Mouse (Mus musculus) intestine, postnatal 0 days (tissue): Measurements from ENCODE around the gene Espl1. TPM values are rescaled to one million over a fixed set of nuclear protein-coding genes. Genes with fewer than 3 reads are reported as not detected.

ENCODE experiments used
- ATAC-seq: fragments of 200-750 bp; cut with Nextera tagmentation; 2 replicates; pipeline ENCODE4 v1.8.0; 2017; ENCODE audit warnings: mild to moderate bottlenecking, moderate TSS enrichment, moderate library complexity
- H3K27ac ChIP-seq: fragments of 300-500 bp; sonication (generic); 2 replicates; pipeline ENCODE4 v1.5.1; 2014; ENCODE audit warnings: mild to moderate bottlenecking, low read depth, low read length, moderate library complexity
- H3K27me3 ChIP-seq: fragments of 300-500 bp; sonication (generic); replicated peaks from 2 replicates; pipeline ENCODE4 v1.6.1; 2014; ENCODE audit warnings: low read length, mixed read lengths; ENCODE audit not compliant: control insufficient read depth, insufficient read depth
- H3K36me3 ChIP-seq: fragments of 300-500 bp; sonication (generic); 2 replicates; pipeline ENCODE4 v1.6.1; 2014; ENCODE audit warnings: mild to moderate bottlenecking, moderate library complexity; ENCODE audit not compliant: control insufficient read depth, insufficient read depth
- H3K4me1 ChIP-seq: fragments of 300-500 bp; sonication (generic); replicated peaks from 2 replicates; pipeline ENCODE4 v1.6.1; 2014; ENCODE audit warnings: antibody characterized with exemption, low read length, mixed read lengths; ENCODE audit not compliant: control insufficient read depth, insufficient read depth
- H3K4me2 ChIP-seq: fragments of 300-500 bp; sonication (generic); replicated peaks from 2 replicates; pipeline ENCODE4 v1.6.1; 2014; ENCODE audit warnings: low read depth, mild to moderate bottlenecking, moderate library complexity
- H3K4me3 ChIP-seq: fragments of 300-500 bp; sonication (generic); 2 replicates; pipeline ENCODE4 v1.5.1; 2014; ENCODE audit warnings: low read depth, low read length
- H3K9ac ChIP-seq: fragments of 300-500 bp; sonication (generic); 2 replicates; pipeline ENCODE4 v1.6.1; 2014; ENCODE audit warnings: mild to moderate bottlenecking, low read depth, low read length
- H3K9me3 ChIP-seq: fragments of 300-500 bp; sonication (generic); 2 replicates; pipeline ENCODE4 v1.6.1; 2016; ENCODE audit warnings: mixed run types; ENCODE audit not compliant: control insufficient read depth
- CTCF ChIP-seq: sonication (generic); IDR thresholded peaks from 2 replicates; pipeline ENCODE4 v1.5.1; 2016; ENCODE audit warnings: low read depth, mild to moderate bottlenecking, control low read depth, antibody characterized with exemption, moderate library complexity
- WGBS: fragments of 180-500 bp; shearing (Covaris S2); extraction: QIAGEN DNeasy Blood & Tissue Kit; methylation state at CpG from one replicate; pipeline ENCODE4 v1.1.7; 2014; 5-methylcytosine and 5-hydroxymethylcytosine counted together
- polyA plus RNA-seq: library from polyadenylated mRNA; unstranded; fragments of >200 nt; fragmentation: Nextera tagmentation; extraction: Ambion mirVana; gene quantifications from 2 replicates; pipeline ENCODE4 v1.2.1, GENCODE M21; 2015

Gene Espl1
- polyA plus RNA-seq, 1 experiment from 2014 or later, result 5.4 TPM

GRCm38 (mm10) chr15:102336946-102337345 lies 40.9 kb downstream of the Espl1 start:
- no peak for ATAC-seq
- H3K9me3 ChIP-seq, result no peaks in the 10 kb centered on the region
- no peak for TF ChIP-seq CTCF
- H3K4me1 ChIP-seq, result no peaks in the 10 kb centered on the region
- H3K27me3 ChIP-seq, result no peaks in the 10 kb centered on the region
- WGBS, result 88% methylated on average over 4 of the region's 4 CpGs
- H3K9ac ChIP-seq, result no peak overlapping the region
- no peak overlapping the region for H3K4me2 ChIP-seq
- no peak overlapping the region for H3K27ac ChIP-seq
- peaks cover 50% of the 10 kb centered on the region for H3K36me3 ChIP-seq
- H3K4me3 ChIP-seq, result no peak overlapping the region

- Histone ChIP-seq H3K27me3 (no peaks in the 10 kb centered on the region), H3K36me3 (peaks cover 52% of the 10 kb centered on the region), H3K9me3 (no peaks in the 10 kb centered on the region), H3K4me2 (no peak overlapping the region), H3K9ac (no peak overlapping the region), H3K4me3 (no peak overlapping the region), H3K27ac (no peak overlapping the region), H3K4me1 (no peaks in the 10 kb centered on the region)
- no peak for TF ChIP-seq CTCF
- ATAC-seq, result no peak
- 48% methylated on average over 5 of the region's 5 CpGs for WGBS
Observed at GRCm38 (mm10) chr15:102339612-102340011, 43.5 kb downstream of the Espl1 start.

DNA sequence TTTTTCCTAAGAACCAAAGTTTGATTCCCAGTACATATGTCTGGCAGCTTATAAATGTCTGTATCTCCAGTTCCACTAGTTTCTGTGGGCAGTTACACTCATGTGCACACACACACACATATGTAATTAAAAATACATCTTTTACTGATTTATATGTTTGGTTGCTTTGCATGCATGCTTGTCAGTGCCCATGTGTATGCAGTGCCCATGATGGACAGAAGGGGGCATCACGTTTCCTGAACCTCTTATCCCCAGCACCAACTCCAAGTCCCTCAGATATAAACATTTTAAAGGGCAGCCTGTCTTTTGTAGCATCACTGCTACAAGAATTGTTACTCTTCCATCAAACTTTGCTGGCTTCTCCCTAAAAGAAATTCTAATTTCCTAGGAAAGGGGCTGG lies 45.5 kb downstream of the Espl1 start:
- no peak overlapping the region for H3K9ac ChIP-seq
- H3K36me3 ChIP-seq, result peaks cover 48% of the 10 kb centered on the region
- H3K4me2 ChIP-seq, result no peak overlapping the region
- H3K4me1 ChIP-seq, result no peaks in the 10 kb centered on the region
- no peak for ATAC-seq
- no peaks in the 10 kb centered on the region for H3K27me3 ChIP-seq
- WGBS, result 13% methylated on average over 1 of the region's 1 CpGs
- no peak overlapping the region for H3K4me3 ChIP-seq
- no peaks in the 10 kb centered on the region for H3K9me3 ChIP-seq
- H3K27ac ChIP-seq, result no peak overlapping the region
- peak; percentile 75 for TF ChIP-seq CTCF

DNA sequence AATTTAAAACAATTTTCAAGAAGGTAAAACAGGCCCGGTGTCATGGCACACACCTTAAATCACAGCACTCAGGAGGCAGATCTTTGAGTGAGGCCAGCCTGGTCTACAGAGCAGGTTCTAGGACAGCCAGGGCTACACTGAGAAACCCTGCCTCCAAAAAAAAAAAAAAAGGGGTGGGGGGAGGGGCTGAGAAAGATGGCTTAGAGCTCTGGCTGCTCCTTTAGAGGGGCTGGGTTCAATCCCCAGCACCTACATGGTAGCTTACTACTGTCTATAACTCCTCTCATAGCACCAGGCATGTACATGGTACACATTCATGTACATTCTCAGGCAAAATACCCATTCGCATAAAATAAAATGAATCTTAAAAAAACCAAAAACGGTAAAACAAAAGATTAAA lies 48.4 kb downstream of the Espl1 start:
- TF ChIP-seq CTCF, result no peak
- no peak overlapping the region for H3K9ac ChIP-seq
- ATAC-seq, result no peak
- H3K4me3 ChIP-seq, result no peak overlapping the region
- no peak overlapping the region for H3K27ac ChIP-seq
- H3K4me1 ChIP-seq, result no peaks in the 10 kb centered on the region
- no peaks in the 10 kb centered on the region for H3K27me3 ChIP-seq
- peaks cover 20% of the 10 kb centered on the region; the same call in 1 of the 2 replicates for H3K36me3 ChIP-seq
- no peaks in the 10 kb centered on the region for H3K9me3 ChIP-seq
- WGBS, result 91% methylated on average over 3 of the region's 3 CpGs
- no peak overlapping the region for H3K4me2 ChIP-seq

DNA sequence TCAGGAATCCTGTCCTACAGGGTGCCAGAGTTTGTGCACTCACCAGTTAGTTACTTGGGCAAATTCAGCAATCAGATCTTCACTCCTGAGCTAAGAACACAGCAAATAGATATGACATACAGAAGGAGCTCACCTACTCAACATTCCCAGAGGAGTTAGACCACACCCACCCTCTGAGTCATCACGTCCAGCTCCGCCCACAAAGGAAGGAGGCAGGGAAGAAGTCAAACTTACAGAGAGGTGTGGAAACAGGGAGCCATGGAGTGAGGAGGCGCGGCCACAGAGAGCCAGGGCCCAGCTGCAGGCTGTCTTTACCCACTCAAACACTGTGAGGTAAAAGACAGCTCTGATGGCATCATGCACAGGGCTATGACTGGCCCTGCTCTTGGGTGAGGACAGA lies 50.4 kb downstream of the Espl1 start:
- no peak overlapping the region for H3K4me3 ChIP-seq
- no peak overlapping the region for H3K27ac ChIP-seq
- no peak overlapping the region for H3K4me2 ChIP-seq
- no peak overlapping the region for H3K9ac ChIP-seq
- H3K27me3 ChIP-seq, result no peaks in the 10 kb centered on the region
- peaks cover 16% of the 10 kb centered on the region; the same call in 1 of the 2 replicates for H3K36me3 ChIP-seq
- WGBS, result 51% methylated on average over 4 of the region's 4 CpGs
- no peak for TF ChIP-seq CTCF
- no peaks in the 10 kb centered on the region for H3K4me1 ChIP-seq
- H3K9me3 ChIP-seq, result no peaks in the 10 kb centered on the region
- no peak for ATAC-seq

- Histone ChIP-seq H3K9me3 (no peaks in the 10 kb centered on the region), H3K27me3 (peaks cover 5% of the 10 kb centered on the region; the same call in 1 of the 2 replicates), H3K9ac (peak within 1 kb of the TSS; percentile 78), H3K4me1 (no peaks in the 10 kb centered on the region), H3K4me2 (peak within 1 kb of the TSS; percentile 90), H3K36me3 (peaks cover 6% of the 10 kb centered on the region; the same call in 1 of the 2 replicates), H3K4me3 (peak within 1 kb of the TSS; percentile 81), H3K27ac (peak within 1 kb of the TSS; percentile 46; the same call in 1 of the 2 replicates)
- peak; percentile 93 for ATAC-seq
- WGBS, result under 1% methylated on average over 56 of the region's 56 CpGs
- TF ChIP-seq CTCF, result peak; percentile 93
Observed at GRCm38 (mm10) chr15:102350138-102350941, 54.3 kb downstream of the Espl1 start, which contains the start of gene Aaas. Gene Aaas (minus strand): TSS chr15:102350771.
